Mouse (Mus musculus) G1E (cell line): ENCODE data around the gene Tas2r118. TPM values are rescaled to one million over a fixed set of nuclear protein-coding genes. Genes with fewer than 3 reads are reported as not detected.

ENCODE experiments used
- ATAC-seq: 2 replicates; pipeline ENCODE4 v1.8.0; 2016; ENCODE audit warnings: mild to moderate bottlenecking; ENCODE audit not compliant: insufficient number of reproducible peaks, poor library complexity, low FRiP score, severe bottlenecking; ENCODE audit errors: extremely low read depth
- DNase-seq: peaks from one replicate; pipeline ENCODE4 v3.0.0; 2012; ENCODE audit warnings: low spot score
- H3K27me3 ChIP-seq: 2 replicates; pipeline ENCODE4 v1.6.1; 2012; ENCODE audit warnings: mild to moderate bottlenecking, low read length, inconsistent platforms; ENCODE audit not compliant: insufficient read depth
- H3K36me3 ChIP-seq: replicated peaks from 2 replicates; pipeline ENCODE3; 2012; ENCODE audit warnings: mild to moderate bottlenecking, inconsistent platforms
- H3K4me1 ChIP-seq: 2 replicates; pipeline ENCODE4 v1.6.1; 2012; ENCODE audit warnings: low read depth, low read length, inconsistent platforms, mixed read lengths; ENCODE audit not compliant: insufficient read depth
- H3K4me3 ChIP-seq: 2 replicates; pipeline ENCODE4 v1.5.1; 2012; ENCODE audit warnings: low read depth, mild to moderate bottlenecking, inconsistent platforms, low read length, moderate library complexity, mixed read lengths
- H3K9me3 ChIP-seq: replicated peaks from 2 replicates; pipeline ENCODE4 v1.6.1; 2012; ENCODE audit warnings: inconsistent platforms
- CTCF ChIP-seq: IDR thresholded peaks from 2 replicates; pipeline ENCODE4 v1.5.1; 2012; ENCODE audit warnings: low read depth, low read length, inconsistent platforms, mixed read lengths
- GATA1 ChIP-seq: IDR thresholded peaks from 2 replicates; pipeline ENCODE4 v1.6.1; 2012; ENCODE audit warnings: borderline replicate concordance, low read length, inconsistent platforms, mixed read lengths
- GATA2 ChIP-seq: IDR thresholded peaks from 2 replicates; pipeline ENCODE4 v1.6.1; 2012; ENCODE audit warnings: low read depth, low read length, inconsistent platforms, borderline replicate concordance
- POLR2AphosphoS5 ChIP-seq: IDR thresholded peaks from 2 replicates; pipeline ENCODE4 v1.6.1; 2012; ENCODE audit warnings: low read depth, low read length, inconsistent platforms; ENCODE audit not compliant: insufficient replicate concordance
- TAL1 ChIP-seq: conservative IDR thresholded peaks from 2 replicates; pipeline ENCODE4 v1.6.1; 2012; ENCODE audit warnings: low read depth, low read length, inconsistent platforms, mixed read lengths
- polyA plus RNA-seq: library from polyadenylated mRNA; stranded (reverse); fragments of >175 nt; gene quantifications from 2 replicates; pipeline ENCODE4 v1.2.3, GENCODE M21; 2012
- total RNA-seq, 2 experiments: library from RNA; stranded (forward) in 1 of 2; stranded (reverse) in 1 of 2; fragments of 200-1000 nt in 1 of 2; fragments of >200 nt in 1 of 2; fragmentation: Nextera tagmentation in 1 of 2; gene quantifications; 2 replicates each; pipeline ENCODE4 v1.2.3; 2014 to 2017

The Tas2r118 gene
- total RNA-seq (2014; fragmentation: Nextera tagmentation) (not detected in 2 replicates), total RNA-seq (2017) (0.29 TPM in 1 of 2 replicates, not detected in the other), polyA plus RNA-seq (not detected in 2 replicates)

GRCm38 (mm10) chr6:23969960-23970359 is at the start of gene Tas2r118:
Tas2r118 (minus strand) TSS chr6:23970060.
- Histone ChIP-seq H3K4me1 (no peaks in the 10 kb centered on the region), H3K4me3 (no peak within 1 kb of the TSS), H3K9me3 (no peaks in the 10 kb centered on the region), H3K36me3 (no peaks in the 10 kb centered on the region), H3K27me3 (no peaks in the 10 kb centered on the region)
- TF ChIP-seq TAL1 = no peak
- no peak for TF ChIP-seq POLR2AphosphoS5
- no peak for TF ChIP-seq CTCF
- no peak for TF ChIP-seq GATA2
- TF ChIP-seq GATA1 = no peak
- no peak for ATAC-seq
- DNase-seq = no peak

DNA sequence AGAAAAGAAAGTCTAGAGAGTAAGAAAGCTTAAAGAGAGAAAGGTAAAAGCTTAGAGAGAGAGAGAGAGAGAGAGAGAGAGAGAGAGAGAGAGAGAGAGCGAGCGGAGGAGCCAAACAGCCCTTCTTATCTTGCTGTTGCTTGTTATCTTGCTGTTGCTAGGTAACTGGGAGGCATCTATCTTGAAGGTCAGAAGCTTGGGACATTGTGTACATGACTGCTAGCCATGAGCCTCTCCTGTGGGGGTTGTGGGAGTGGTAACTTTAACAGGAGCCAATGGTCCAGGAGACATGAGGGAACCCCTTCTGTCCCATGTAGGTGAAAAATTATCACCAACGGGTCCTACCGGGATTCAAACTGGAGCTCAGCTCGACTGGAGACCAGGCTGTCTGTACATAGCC is 48.5 kb upstream of the Tas2r118 start:
- ATAC-seq (no peak), DNase-seq (no peak)
- TF ChIP-seq GATA1 (no peak), POLR2AphosphoS5 (no peak), CTCF (no peak), TAL1 (no peak), GATA2 (no peak)
- H3K9me3 ChIP-seq = no peaks in the 10 kb centered on the region
- H3K4me3 ChIP-seq = no peak overlapping the region
- H3K27me3 ChIP-seq = no peaks in the 10 kb centered on the region
- H3K36me3 ChIP-seq = no peaks in the 10 kb centered on the region
- H3K4me1 ChIP-seq = no peaks in the 10 kb centered on the region

DNA sequence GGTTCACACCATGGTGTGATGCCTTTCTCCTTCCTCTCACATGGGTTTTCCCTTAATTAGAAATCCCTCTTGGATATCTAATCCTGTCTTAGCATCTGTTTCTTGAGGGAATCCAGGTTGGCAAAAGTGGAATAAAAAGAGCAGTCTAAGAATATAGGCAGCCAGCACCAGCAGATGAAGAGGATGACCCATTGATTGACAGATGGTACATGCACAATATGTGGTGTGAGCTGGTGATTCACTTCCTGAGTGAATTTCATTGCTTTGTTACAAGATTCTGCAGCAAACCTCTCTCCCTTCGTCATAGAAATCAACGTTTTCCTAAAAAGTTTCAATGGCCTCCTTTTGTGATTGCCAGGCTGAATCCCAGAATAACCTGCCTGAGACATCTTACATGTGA is 23.4 kb upstream of the Tas2r118 start:
- Histone ChIP-seq H3K36me3 (no peaks in the 10 kb centered on the region), H3K9me3 (no peaks in the 10 kb centered on the region)
- ATAC-seq = no peak

GRCm38 (mm10) chr6:23990687-23991387 is 21.0 kb upstream of the Tas2r118 start:
- Histone ChIP-seq H3K4me3 (no peak overlapping the region), H3K9me3 (no peaks in the 10 kb centered on the region), H3K36me3 (no peaks in the 10 kb centered on the region), H3K27me3 (no peaks in the 10 kb centered on the region), H3K4me1 (no peaks in the 10 kb centered on the region)
- ATAC-seq (no peak), DNase-seq (no peak)
- no peak for TF ChIP-seq POLR2AphosphoS5

More for the DNA sequence above, 23.4 kb upstream of the Tas2r118 start:
- no peak for TF ChIP-seq GATA1
- no peak for TF ChIP-seq POLR2AphosphoS5
- no peak for TF ChIP-seq GATA2
- no peak for TF ChIP-seq TAL1
- TF ChIP-seq CTCF = no peak
- Histone ChIP-seq H3K27me3 (no peaks in the 10 kb centered on the region), H3K4me1 (no peaks in the 10 kb centered on the region), H3K4me3 (no peak overlapping the region)
- DNase-seq = no peak

GRCm38 (mm10) chr6:23986293-23986692 is 16.4 kb upstream of the Tas2r118 start:
- no peaks in the 10 kb centered on the region for H3K36me3 ChIP-seq
- ATAC-seq (no peak), DNase-seq (no peak)
- H3K4me1 ChIP-seq = no peaks in the 10 kb centered on the region
- H3K9me3 ChIP-seq = no peaks in the 10 kb centered on the region
- no peak for TF ChIP-seq CTCF
- TF ChIP-seq TAL1 = no peak
- no peak for TF ChIP-seq GATA2
- no peak for TF ChIP-seq GATA1
- TF ChIP-seq POLR2AphosphoS5 = no peak
- H3K27me3 ChIP-seq = no peaks in the 10 kb centered on the region
- no peak overlapping the region for H3K4me3 ChIP-seq

GRCm38 (mm10) chr6:23966980-23967379 is 2.9 kb downstream of the Tas2r118 start:
- Histone ChIP-seq H3K4me1 (no peaks in the 10 kb centered on the region), H3K9me3 (no peaks in the 10 kb centered on the region), H3K27me3 (no peaks in the 10 kb centered on the region), H3K36me3 (no peaks in the 10 kb centered on the region), H3K4me3 (no peak overlapping the region)
- DNase-seq = no peak
- no peak for TF ChIP-seq GATA2
- no peak for TF ChIP-seq POLR2AphosphoS5
- TF ChIP-seq TAL1 = no peak
- TF ChIP-seq GATA1 = no peak
- TF ChIP-seq CTCF = no peak
- no peak for ATAC-seq
